Mouse (Mus musculus) embryonic facial prominence, embryonic 15.5 days (tissue): ENCODE measurements at regions not wholly inside any gene's neighbourhood (a gene's known extent, or its start where the extent isn't known, plus 50 kb on each side); places are given as distances from the start of the nearest gene placed in this dataset.

Experiments used
- ATAC-seq: fragments of 200-750 bp; cut with Nextera tagmentation; 2 replicates; pipeline ENCODE4 v1.8.0; 2017; ENCODE audit warnings: low read depth, moderate TSS enrichment; ENCODE audit not compliant: insufficient number of reproducible peaks, low FRiP score, low TSS enrichment
- H3K27ac ChIP-seq: fragments of 300-500 bp; sonication (generic); replicated peaks from 2 replicates; pipeline ENCODE4 v1.5.1; 2015; ENCODE audit warnings: mild to moderate bottlenecking, inconsistent platforms
- H3K27me3 ChIP-seq: fragments of 300-500 bp; sonication (generic); 2 replicates; pipeline ENCODE4 v1.6.1; 2015; ENCODE audit warnings: inconsistent platforms
- H3K36me3 ChIP-seq: fragments of 300-500 bp; sonication (generic); 2 replicates; pipeline ENCODE4 v1.6.1; 2015; ENCODE audit warnings: mild to moderate bottlenecking, inconsistent platforms
- H3K4me1 ChIP-seq: fragments of 300-500 bp; sonication (generic); 2 replicates; pipeline ENCODE4 v1.6.1; 2015; ENCODE audit warnings: inconsistent platforms
- H3K4me2 ChIP-seq: fragments of 300-500 bp; sonication (generic); replicated peaks from 2 replicates; pipeline ENCODE4 v1.6.1; 2015; ENCODE audit warnings: mild to moderate bottlenecking, inconsistent platforms
- H3K4me3 ChIP-seq: fragments of 300-500 bp; sonication (generic); replicated peaks from 2 replicates; pipeline ENCODE4 v1.5.1; 2015; ENCODE audit warnings: mild to moderate bottlenecking, inconsistent platforms
- H3K9ac ChIP-seq: fragments of 300-500 bp; sonication (generic); 2 replicates; pipeline ENCODE4 v1.6.1; 2015; ENCODE audit warnings: inconsistent platforms
- H3K9me3 ChIP-seq: fragments of 300-500 bp; sonication (generic); replicated peaks from 2 replicates; pipeline ENCODE4 v1.6.1; 2016; ENCODE audit warnings: inconsistent platforms
- WGBS: fragments of 180-500 bp; shearing (Covaris S2); methylation state at CpG from one replicate; pipeline ENCODE4 v1.1.7; 2015; 5-methylcytosine and 5-hydroxymethylcytosine counted together

DNA sequence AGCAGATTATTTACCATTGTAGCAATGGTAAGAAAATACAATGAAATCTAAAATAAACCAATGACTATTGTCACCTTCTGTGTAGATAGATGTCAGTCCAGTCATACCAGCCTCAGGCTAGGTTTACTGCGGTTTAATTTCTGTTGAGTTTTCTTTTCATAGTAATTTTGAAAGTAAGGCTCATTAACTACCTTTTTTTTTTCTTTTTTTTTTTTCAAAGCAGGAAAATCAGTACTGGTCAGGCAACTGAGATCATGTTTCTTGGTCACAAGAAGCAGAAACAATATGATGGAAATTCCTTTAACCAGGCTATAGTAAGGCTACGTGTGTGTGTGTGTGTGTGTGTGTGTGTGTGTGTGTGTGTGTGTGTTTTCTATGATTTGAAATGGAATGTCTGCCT is 622.0 kb downstream of the Nfib start:
- H3K4me1 ChIP-seq, result no peaks in the 10 kb centered on the region
- WGBS, result 63% methylated on average over 2 of the region's 2 CpGs
- ATAC-seq, result no peak
- H3K36me3 ChIP-seq, result no peaks in the 10 kb centered on the region
- no peak overlapping the region for H3K4me2 ChIP-seq
- no peaks in the 10 kb centered on the region for H3K27me3 ChIP-seq
- no peak overlapping the region for H3K4me3 ChIP-seq
- H3K9ac ChIP-seq, result no peak overlapping the region
- H3K27ac ChIP-seq, result no peak overlapping the region
- no peaks in the 10 kb centered on the region for H3K9me3 ChIP-seq

DNA sequence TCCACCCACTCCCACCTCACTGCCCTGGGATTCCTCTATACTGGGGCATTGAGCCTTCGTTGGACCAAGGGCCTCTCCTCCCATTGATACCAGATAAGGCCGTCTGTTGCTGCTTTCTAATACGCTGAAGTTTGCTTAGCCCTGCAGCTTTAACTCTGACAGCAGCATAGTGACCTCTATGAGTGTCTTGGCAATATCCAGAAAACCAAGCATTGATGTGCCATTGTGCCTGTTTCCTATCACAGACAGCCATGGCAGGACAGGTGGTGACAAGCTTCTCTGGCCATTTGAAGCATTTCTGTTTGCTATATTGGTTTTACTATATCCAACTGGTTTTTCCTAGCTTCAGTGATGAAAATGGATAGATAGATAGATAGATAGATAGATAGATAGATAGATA is 625.4 kb upstream of the Mpdz start:
- no peaks in the 10 kb centered on the region for H3K36me3 ChIP-seq
- no peaks in the 10 kb centered on the region for H3K9me3 ChIP-seq
- H3K9ac ChIP-seq, result no peak overlapping the region
- peaks cover 7% of the 10 kb centered on the region; the same call in 1 of the 2 replicates for H3K4me1 ChIP-seq
- no peak overlapping the region for H3K4me3 ChIP-seq
- 74% methylated on average over 3 of the region's 3 CpGs for WGBS
- H3K4me2 ChIP-seq, result no peak overlapping the region
- no peak overlapping the region for H3K27ac ChIP-seq
- ATAC-seq, result no peak
- no peaks in the 10 kb centered on the region for H3K27me3 ChIP-seq

DNA sequence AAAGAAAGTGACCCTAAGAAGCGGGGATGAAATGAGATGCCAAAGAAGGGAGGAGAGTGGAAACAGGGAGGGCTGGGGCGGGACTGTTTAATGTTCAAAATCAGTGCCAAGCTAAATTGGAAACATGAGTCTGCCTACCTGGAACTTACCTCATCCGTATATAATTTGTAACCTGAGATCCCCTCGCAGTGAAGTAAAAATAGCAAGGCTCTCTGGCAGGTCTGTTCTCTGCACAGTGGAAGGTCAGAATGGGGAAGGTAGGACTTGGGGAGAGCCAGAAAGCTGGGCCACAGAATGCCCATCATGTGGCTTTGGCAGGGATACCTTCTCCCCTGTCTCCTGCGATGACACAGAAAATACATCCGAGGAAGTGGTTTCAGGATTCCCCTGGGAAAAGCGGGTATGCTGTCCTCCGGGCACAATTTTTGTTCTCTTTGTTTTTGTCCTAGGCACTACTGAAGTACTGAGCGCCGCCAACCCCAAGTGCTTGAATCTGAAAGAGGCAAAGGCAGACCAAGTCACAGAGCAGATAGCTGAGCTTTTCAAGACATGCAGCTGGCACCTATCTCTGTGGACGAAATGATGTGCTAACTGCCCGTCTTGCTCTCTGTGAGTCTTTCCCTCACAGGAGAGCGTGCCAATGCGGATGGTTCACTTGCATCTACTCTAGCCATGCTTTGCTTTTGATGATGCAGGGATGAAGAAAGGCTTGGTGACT is 623.2 kb upstream of the Mpdz start:
- Histone ChIP-seq H3K9ac (no peak overlapping the region), H3K27me3 (no peaks in the 10 kb centered on the region), H3K9me3 (no peaks in the 10 kb centered on the region), H3K4me1 (peaks cover 7% of the 10 kb centered on the region; the same call in 1 of the 2 replicates), H3K4me2 (peak overlapping the region; percentile 27), H3K27ac (peak overlapping the region; percentile 86), H3K4me3 (peak overlapping the region; percentile 25), H3K36me3 (no peaks in the 10 kb centered on the region)
- whole genome bisulfite sequencing, result 37% methylated on average over 14 of the region's 14 CpGs
- peak; percentile 89 for ATAC-seq

DNA sequence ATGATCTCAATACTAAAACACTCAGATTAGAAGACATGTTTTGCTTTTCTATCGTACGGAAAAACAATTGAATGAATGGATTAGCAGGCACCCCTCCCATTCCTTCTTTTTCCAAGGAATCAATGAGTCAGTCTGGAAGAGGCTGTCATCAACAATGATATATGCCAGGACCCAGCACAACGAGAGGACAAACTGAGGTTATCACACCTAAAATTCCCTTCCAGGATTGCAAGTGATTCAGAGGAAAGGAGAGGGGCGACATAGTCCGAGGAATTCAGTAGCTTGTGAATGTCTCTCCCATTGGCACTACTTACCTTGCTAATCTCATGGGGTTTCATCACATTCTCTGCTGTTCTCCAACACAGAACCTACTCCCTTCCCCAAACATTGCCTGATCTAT is 620.1 kb upstream of the Mpdz start:
- Histone ChIP-seq H3K4me2 (no peak overlapping the region), H3K4me1 (peaks cover 7% of the 10 kb centered on the region; the same call in 1 of the 2 replicates), H3K9me3 (no peaks in the 10 kb centered on the region), H3K4me3 (no peak overlapping the region), H3K36me3 (no peaks in the 10 kb centered on the region), H3K27me3 (no peaks in the 10 kb centered on the region), H3K9ac (no peak overlapping the region), H3K27ac (no peak overlapping the region)
- WGBS, result 75% methylated on average over 5 of the region's 5 CpGs
- no peak for ATAC-seq

DNA sequence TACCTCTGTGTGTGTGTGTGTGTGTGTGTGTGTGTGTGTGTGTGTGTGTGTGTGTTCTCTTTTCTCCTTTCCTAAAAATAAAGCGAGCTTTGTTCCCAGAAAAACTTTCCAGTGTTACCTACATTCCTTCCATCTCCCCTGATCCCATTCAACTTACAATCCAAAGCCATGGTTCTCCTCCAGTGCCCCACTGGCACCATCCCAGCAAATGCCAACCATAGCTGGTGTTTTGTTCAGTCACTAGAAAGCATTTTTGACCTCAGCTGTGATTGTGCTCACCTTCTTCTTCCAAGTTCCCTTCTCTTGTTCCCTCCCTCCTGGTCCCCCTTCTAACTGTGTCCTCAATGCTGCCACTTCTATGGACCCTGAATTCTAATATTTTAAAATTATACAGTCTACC is 614.1 kb upstream of the Mpdz start:
- Histone ChIP-seq H3K9ac (no peak overlapping the region), H3K4me3 (no peak overlapping the region), H3K9me3 (no peaks in the 10 kb centered on the region), H3K4me1 (no peaks in the 10 kb centered on the region), H3K4me2 (no peak overlapping the region), H3K27ac (no peak overlapping the region), H3K36me3 (no peaks in the 10 kb centered on the region), H3K27me3 (no peaks in the 10 kb centered on the region)
- ATAC-seq, result no peak
- WGBS, result 92% methylated on average over 1 of the region's 1 CpGs

DNA sequence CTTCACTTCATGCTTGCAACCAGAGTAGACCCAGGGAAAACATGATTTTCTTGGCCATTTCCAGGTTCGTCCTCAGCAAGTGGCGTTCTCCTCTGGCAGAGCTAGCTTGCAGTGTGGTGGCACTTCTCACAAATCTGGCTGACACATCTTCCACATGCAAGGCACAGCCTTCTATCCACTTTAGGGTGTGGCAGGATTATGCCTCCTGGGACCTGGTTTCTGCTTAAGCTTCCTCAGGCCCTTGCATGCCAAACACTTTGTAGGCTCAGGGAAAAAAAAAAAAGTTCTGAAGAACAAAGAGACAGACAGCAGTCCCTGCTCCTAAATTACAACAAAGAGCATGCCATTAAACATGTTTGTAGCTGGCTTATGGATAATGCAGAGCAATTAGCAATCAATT is 605.6 kb upstream of the Mpdz start:
- no peak overlapping the region for H3K9ac ChIP-seq
- H3K4me2 ChIP-seq, result no peak overlapping the region
- ATAC-seq, result no peak
- no peaks in the 10 kb centered on the region for H3K36me3 ChIP-seq
- 49% methylated on average over 2 of the region's 2 CpGs for WGBS
- no peak overlapping the region for H3K4me3 ChIP-seq
- H3K4me1 ChIP-seq, result no peaks in the 10 kb centered on the region
- no peaks in the 10 kb centered on the region for H3K27me3 ChIP-seq
- H3K27ac ChIP-seq, result no peak overlapping the region; the same call in 1 of the 2 replicates
- no peaks in the 10 kb centered on the region for H3K9me3 ChIP-seq

DNA sequence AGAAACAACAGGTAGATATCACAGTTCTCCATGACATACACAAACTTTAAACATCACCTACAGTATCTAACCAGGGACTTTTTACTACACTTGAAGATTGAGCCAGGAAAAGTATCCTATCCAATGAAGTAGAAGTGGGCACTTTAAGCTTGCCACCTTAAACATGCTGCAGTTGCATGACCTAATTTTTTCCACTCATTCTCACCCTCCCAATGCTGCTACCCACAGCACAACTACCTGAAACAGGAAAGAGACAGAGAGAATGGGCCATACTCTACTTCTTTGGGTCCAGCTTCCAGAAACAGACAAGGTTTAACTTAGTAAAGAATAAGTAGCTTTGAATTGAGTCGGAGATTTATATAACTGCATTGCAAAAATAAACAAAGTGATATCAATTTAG is 594.9 kb upstream of the Mpdz start:
- Histone ChIP-seq H3K9me3 (no peaks in the 10 kb centered on the region), H3K4me2 (no peak overlapping the region), H3K4me1 (peaks cover 5% of the 10 kb centered on the region; the same call in 1 of the 2 replicates), H3K27ac (no peak overlapping the region), H3K27me3 (no peaks in the 10 kb centered on the region), H3K36me3 (no peaks in the 10 kb centered on the region), H3K9ac (no peak overlapping the region), H3K4me3 (no peak overlapping the region)
- 85% methylated on average over 1 of the region's 1 CpGs for WGBS
- ATAC-seq, result no peak

DNA sequence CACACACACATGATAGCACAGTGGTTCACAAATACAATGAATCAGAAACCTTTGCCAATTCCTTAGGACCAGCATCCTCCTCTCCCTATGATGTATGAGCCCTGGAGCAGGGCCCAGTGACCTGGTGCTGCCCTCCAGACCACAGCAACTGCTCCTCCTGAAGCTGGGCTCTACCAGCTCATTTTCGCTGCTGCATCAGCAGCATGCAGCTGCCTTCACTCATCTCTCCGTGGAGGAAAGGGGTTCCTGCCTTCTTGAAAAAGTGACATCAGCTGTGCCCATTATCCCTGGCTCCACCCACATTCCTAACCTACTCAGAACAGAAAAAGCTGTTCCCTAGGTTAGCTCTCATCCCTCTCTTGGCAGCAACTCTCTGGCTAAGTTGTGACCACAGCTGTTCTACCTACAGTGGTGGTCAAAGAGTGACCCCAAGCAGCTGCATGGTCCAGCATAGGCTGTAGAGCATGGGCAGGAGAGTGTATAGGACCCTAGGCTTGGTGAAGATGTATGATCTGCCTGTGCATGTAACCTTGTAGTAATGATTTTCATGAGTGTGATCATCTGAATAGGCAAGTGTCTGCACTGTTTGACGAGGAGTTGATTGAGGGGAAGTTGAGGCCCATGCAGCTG is 592.6 kb upstream of the Mpdz start:
- WGBS, result 25% methylated on average over 3 of the region's 3 CpGs
- H3K4me2 ChIP-seq, result no peak overlapping the region
- no peaks in the 10 kb centered on the region for H3K36me3 ChIP-seq

DNA sequence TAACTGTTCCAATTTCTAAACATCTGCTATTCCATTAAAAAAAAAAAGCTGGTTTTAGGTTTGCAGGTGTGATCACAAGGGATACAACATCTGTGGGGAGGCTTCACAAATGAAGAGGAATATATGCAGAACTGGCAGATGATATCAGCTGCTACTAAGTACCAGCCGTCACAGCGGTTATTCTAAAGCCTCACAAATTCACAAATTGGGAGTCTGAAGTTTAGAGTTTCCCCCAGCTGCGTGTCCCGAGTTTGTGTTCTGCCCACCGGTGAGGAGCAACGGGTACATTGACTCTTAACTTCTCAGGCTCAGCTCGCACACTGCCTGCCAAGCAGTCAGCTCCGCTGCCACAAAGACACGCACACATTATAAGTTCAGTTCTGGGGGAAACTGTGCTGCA is 586.6 kb upstream of the Mpdz start:
- Histone ChIP-seq H3K4me3 (no peak overlapping the region), H3K27me3 (no peaks in the 10 kb centered on the region), H3K9ac (no peak overlapping the region), H3K4me2 (no peak overlapping the region), H3K4me1 (peaks cover 10% of the 10 kb centered on the region; the same call in 1 of the 2 replicates), H3K36me3 (no peaks in the 10 kb centered on the region), H3K9me3 (no peaks in the 10 kb centered on the region), H3K27ac (no peak overlapping the region)
- 0 out of 2 replicates have a peak, but pooled peaks have one; percentile 51 for ATAC-seq
- 57% methylated on average over 9 of the region's 9 CpGs for WGBS

More for the DNA sequence above, 592.6 kb upstream of the Mpdz start:
- Histone ChIP-seq H3K9me3 (no peaks in the 10 kb centered on the region), H3K27me3 (no peaks in the 10 kb centered on the region), H3K9ac (no peak overlapping the region), H3K27ac (no peak overlapping the region), H3K4me1 (peaks cover 5% of the 10 kb centered on the region; the same call in 1 of the 2 replicates), H3K4me3 (no peak overlapping the region)
- peak; percentile 54; the same call in 1 of the 2 replicates for ATAC-seq

DNA sequence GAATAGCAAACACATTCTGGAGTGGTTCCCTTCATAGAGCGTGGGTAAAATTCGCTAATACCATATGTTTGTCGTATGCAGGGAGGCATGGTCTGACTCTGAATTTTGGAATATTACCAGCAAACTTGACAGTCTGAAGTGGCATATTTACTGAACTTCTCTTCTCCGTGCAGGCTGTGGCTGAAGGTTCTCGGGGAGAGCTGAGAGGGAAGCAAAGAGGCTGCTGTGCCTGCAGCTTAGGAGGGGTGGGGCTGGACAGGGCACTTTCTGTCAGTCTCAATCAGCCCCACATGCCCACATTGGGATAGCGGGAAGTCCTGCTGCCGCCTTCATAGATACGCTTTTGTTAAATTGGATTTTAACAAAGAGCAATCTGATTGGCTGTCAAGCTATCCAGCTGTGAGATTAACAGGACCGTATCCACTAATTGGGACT is 584.8 kb upstream of the Mpdz start:
- no peaks in the 10 kb centered on the region for H3K27me3 ChIP-seq
- 0 out of 2 replicates have a peak, but pooled peaks have one; percentile 29 for ATAC-seq
- H3K4me3 ChIP-seq, result no peak overlapping the region
- peaks cover 10% of the 10 kb centered on the region; the same call in 1 of the 2 replicates for H3K4me1 ChIP-seq
- no peak overlapping the region for H3K9ac ChIP-seq
- 31% methylated on average over 9 of the region's 9 CpGs for WGBS
- H3K4me2 ChIP-seq, result peak overlapping the region; percentile 28
- H3K27ac ChIP-seq, result peak overlapping the region; percentile 49
- no peaks in the 10 kb centered on the region for H3K36me3 ChIP-seq
- no peaks in the 10 kb centered on the region for H3K9me3 ChIP-seq

DNA sequence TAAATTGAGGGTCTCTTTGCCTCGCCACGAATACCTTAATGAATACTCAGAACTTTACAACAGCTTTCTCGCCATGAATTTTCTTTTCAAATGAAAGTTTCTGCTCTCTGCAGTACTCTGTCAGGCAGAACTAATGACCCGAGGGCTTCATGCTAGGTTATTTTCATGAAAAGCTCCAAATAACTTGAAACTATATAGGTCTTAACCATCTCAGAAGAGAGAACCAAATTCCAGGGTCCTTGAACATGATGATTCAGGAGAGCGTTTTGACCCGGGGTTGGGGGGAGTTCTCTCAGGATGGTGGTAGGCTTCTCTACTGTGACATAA is 558.8 kb upstream of the Mpdz start:
- no peaks in the 10 kb centered on the region for H3K9me3 ChIP-seq
- no peaks in the 10 kb centered on the region for H3K36me3 ChIP-seq
- no peak overlapping the region for H3K4me2 ChIP-seq
- no peak for ATAC-seq
- H3K9ac ChIP-seq, result no peak overlapping the region
- peaks cover 28% of the 10 kb centered on the region for H3K4me1 ChIP-seq
- 45% methylated on average over 6 of the region's 6 CpGs for WGBS
- peak overlapping the region; percentile 87 for H3K27ac ChIP-seq
- no peak overlapping the region for H3K4me3 ChIP-seq
- no peaks in the 10 kb centered on the region for H3K27me3 ChIP-seq
